Mouse (Mus musculus) layer of hippocampus, adult 2 months (tissue): ENCODE results near the gene Prrc2c. TPM values are rescaled to one million over a fixed set of nuclear protein-coding genes. Genes with fewer than 3 reads are reported as not detected.

Experiments used
- DNase-seq, 2 experiments: peaks; one replicate each; pipeline ENCODE4 v3.0.0; 2022; ENCODE audit warnings: low spot score in 2 of 2
- H3K27ac ChIP-seq: fragments of 200-600 bp; 2 replicates; pipeline ENCODE4 v1.8.1; 2022
- H3K4me3 ChIP-seq: fragments of 200-600 bp; 2 replicates; pipeline ENCODE4 v1.8.1; 2022; ENCODE audit warnings: mild to moderate bottlenecking
- CTCF ChIP-seq: fragments of 200-600 bp; conservative IDR thresholded peaks from 2 replicates; pipeline ENCODE4 v1.8.1; 2022; ENCODE audit warnings: antibody characterized with exemption, mild to moderate bottlenecking, moderate library complexity
- microRNA-seq, 2 experiments: library from miRNA; unstranded; fragments of <30 nt; microRNA quantifications; one replicate each; pipeline ENCODE4 v1.2.0; 2021
- total RNA-seq, 2 experiments: library from RNA; stranded (reverse); gene quantifications; 2 replicates each; pipeline ENCODE4 v1.2.3; 2021

The Prrc2c gene
- total RNA-seq, 2 experiments from 2014 or later = 177 to 199 TPM

- no peak overlapping the region for H3K27ac ChIP-seq
- no peak for DNase-seq
- TF ChIP-seq CTCF = no peak
These were observed 116.5 kb downstream of the Prrc2c start for GRCm38 (mm10) chr1:162623895-162624294.

More at GRCm38 (mm10) chr1:162623895-162624294, 116.5 kb downstream of the Prrc2c start:
- no peak overlapping the region for H3K4me3 ChIP-seq

Small RNAs within 50 kb of the gene (microRNA-seq; reads per million reads assigned to microRNA genes)
- gene Gm27616 = 0 reads per million in 2 experiments

Other genes with a start within 250 kb of the Prrc2c start
- gene Mettl13, start 192.0 kb downstream of the Prrc2c start, total RNA-seq = 10 to 100 TPM; 11.2 to 12.3 TPM
- 100 to 1,000 TPM; 102 to 103 TPM for gene Vamp4, start 170.0 kb downstream of the Prrc2c start, total RNA-seq
- 1 to 10 TPM; 4.1 TPM for gene Myoc, start 101.4 kb downstream of the Prrc2c start, total RNA-seq
- not detected for gene Myocos, start 82.3 kb downstream of the Prrc2c start, total RNA-seq
- gene Fmo4, start 73.4 kb upstream of the Prrc2c start, total RNA-seq = not detected
- gene Fmo1, start 126.1 kb upstream of the Prrc2c start, total RNA-seq = 10 to 100 TPM in 1 of 2 experiments, 1 to 10 TPM in 1; 7.5 to 13.5 TPM
- gene Fmo2, start 158.2 kb upstream of the Prrc2c start, total RNA-seq = 1 to 10 TPM; 2.4 to 2.7 TPM
- not detected for gene Fmo6, start 197.0 kb upstream of the Prrc2c start, total RNA-seq
- gene Fmo3, start 244.0 kb upstream of the Prrc2c start, total RNA-seq = not detected